Mouse (Mus musculus) cerebellum, postnatal 4 days (tissue): ENCODE data around the gene Abca6.

Experiments
- DNase-seq, 2 experiments: peaks; one replicate each; pipeline ENCODE4 v3.0.0; 2022; ENCODE audit warnings: low spot score in 2 of 2, mixed read lengths in 1 of 2

The Abca6 gene

GRCm38 (mm10) chr11:110196561-110197306 lies 54.8 kb downstream of the Abca6 start:
- DNase-seq, result no peak

GRCm38 (mm10) chr11:110195310-110195709 lies 56.3 kb downstream of the Abca6 start:
- no peak for DNase-seq

- no peak for DNase-seq
Measured at GRCm38 (mm10) chr11:110171212-110171611, 80.4 kb downstream of the Abca6 start.

- peak in 1 of 2 experiments; percentile 10 for DNase-seq
Measured at GRCm38 (mm10) chr11:110167459-110168251, 83.9 kb downstream of the Abca6 start, which contains the start of gene Abca9. Gene Abca9 (minus strand): TSS chr11:110168196.

GRCm38 (mm10) chr11:110165822-110166221 lies 85.8 kb downstream of the Abca6 start:
- DNase-seq, result no peak

GRCm38 (mm10) chr11:110165409-110165808 lies 86.2 kb downstream of the Abca6 start:
- DNase-seq, result no peak

- no peak for DNase-seq
Measured at GRCm38 (mm10) chr11:110157059-110157458, 94.5 kb downstream of the Abca6 start.

- no peak for DNase-seq
Measured at GRCm38 (mm10) chr11:110155985-110156384, 95.6 kb downstream of the Abca6 start.

GRCm38 (mm10) chr11:110147640-110148039 lies 103.9 kb downstream of the Abca6 start:
- DNase-seq, result no peak

GRCm38 (mm10) chr11:110145421-110145820 lies 106.2 kb downstream of the Abca6 start:
- DNase-seq, result no peak

GRCm38 (mm10) chr11:110130760-110131159 lies 120.8 kb downstream of the Abca6 start:
- no peak for DNase-seq
